Mouse (Mus musculus) G1E (cell line): Measurements from ENCODE around the gene Mllt10. TPM values are rescaled to one million over a fixed set of nuclear protein-coding genes. Genes with fewer than 3 reads are reported as not detected.

Experiments used
- ATAC-seq: 2 replicates; pipeline ENCODE4 v1.8.0; 2016; ENCODE audit warnings: mild to moderate bottlenecking; ENCODE audit not compliant: insufficient number of reproducible peaks, poor library complexity, low FRiP score, severe bottlenecking; ENCODE audit errors: extremely low read depth
- DNase-seq: peaks from one replicate; pipeline ENCODE4 v3.0.0; 2012; ENCODE audit warnings: low spot score
- H3K27me3 ChIP-seq: 2 replicates; pipeline ENCODE4 v1.6.1; 2012; ENCODE audit warnings: mild to moderate bottlenecking, low read length, inconsistent platforms; ENCODE audit not compliant: insufficient read depth
- H3K36me3 ChIP-seq: replicated peaks from 2 replicates; pipeline ENCODE3; 2012; ENCODE audit warnings: mild to moderate bottlenecking, inconsistent platforms
- H3K4me1 ChIP-seq: 2 replicates; pipeline ENCODE4 v1.6.1; 2012; ENCODE audit warnings: low read depth, low read length, inconsistent platforms, mixed read lengths; ENCODE audit not compliant: insufficient read depth
- H3K4me3 ChIP-seq: 2 replicates; pipeline ENCODE4 v1.5.1; 2012; ENCODE audit warnings: low read depth, mild to moderate bottlenecking, inconsistent platforms, low read length, moderate library complexity, mixed read lengths
- H3K9me3 ChIP-seq: replicated peaks from 2 replicates; pipeline ENCODE4 v1.6.1; 2012; ENCODE audit warnings: inconsistent platforms
- CTCF ChIP-seq: IDR thresholded peaks from 2 replicates; pipeline ENCODE4 v1.5.1; 2012; ENCODE audit warnings: low read depth, low read length, inconsistent platforms, mixed read lengths
- GATA1 ChIP-seq: IDR thresholded peaks from 2 replicates; pipeline ENCODE4 v1.6.1; 2012; ENCODE audit warnings: borderline replicate concordance, low read length, inconsistent platforms, mixed read lengths
- GATA2 ChIP-seq: IDR thresholded peaks from 2 replicates; pipeline ENCODE4 v1.6.1; 2012; ENCODE audit warnings: low read depth, low read length, inconsistent platforms, borderline replicate concordance
- POLR2AphosphoS5 ChIP-seq: IDR thresholded peaks from 2 replicates; pipeline ENCODE4 v1.6.1; 2012; ENCODE audit warnings: low read depth, low read length, inconsistent platforms; ENCODE audit not compliant: insufficient replicate concordance
- TAL1 ChIP-seq: conservative IDR thresholded peaks from 2 replicates; pipeline ENCODE4 v1.6.1; 2012; ENCODE audit warnings: low read depth, low read length, inconsistent platforms, mixed read lengths
- polyA plus RNA-seq: library from polyadenylated mRNA; stranded (reverse); fragments of >175 nt; gene quantifications from 2 replicates; pipeline ENCODE4 v1.2.3, GENCODE M21; 2012
- total RNA-seq, 2 experiments: library from RNA; stranded (forward) in 1 of 2; stranded (reverse) in 1 of 2; fragments of 200-1000 nt in 1 of 2; fragments of >200 nt in 1 of 2; fragmentation: Nextera tagmentation in 1 of 2; gene quantifications; 2 replicates each; pipeline ENCODE4 v1.2.3; 2014 to 2017

The Mllt10 gene
- total and polyA plus RNA-seq, 3 experiments, result 20.8 to 141 (median 73.6) TPM

DNA sequence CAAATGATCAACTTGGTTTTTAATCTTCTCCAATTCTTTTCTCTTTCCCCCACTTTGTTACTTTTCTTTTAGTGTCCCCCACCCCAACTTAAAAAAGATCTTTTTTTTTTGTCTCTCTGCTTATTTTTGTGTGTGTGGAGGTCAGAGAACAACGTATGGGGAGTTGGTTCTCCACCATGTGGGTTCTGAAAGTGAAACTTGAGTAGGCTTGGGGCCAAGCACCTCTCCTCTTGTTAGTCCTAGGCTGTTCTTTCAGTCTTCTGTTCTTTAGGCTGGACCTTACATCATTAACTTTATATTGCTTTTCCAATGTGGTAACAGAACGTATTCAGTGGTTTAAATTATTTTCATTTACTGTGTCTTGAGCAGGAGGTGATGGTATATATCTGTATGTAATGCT lies 40.8 kb downstream of the Mllt10 start:
- Histone ChIP-seq H3K36me3 (peaks cover 73% of the 10 kb centered on the region), H3K4me3 (no peak overlapping the region), H3K4me1 (peaks cover 8% of the 10 kb centered on the region), H3K9me3 (no peaks in the 10 kb centered on the region), H3K27me3 (no peaks in the 10 kb centered on the region)
- DNase-seq (no peak), ATAC-seq (no peak)
- TF ChIP-seq GATA1 (no peak), POLR2AphosphoS5 (no peak), TAL1 (no peak), GATA2 (no peak), CTCF (no peak)

- Histone ChIP-seq H3K27me3 (no peaks in the 10 kb centered on the region), H3K9me3 (no peaks in the 10 kb centered on the region), H3K4me1 (0 out of 2 replicates have a peak, but pooled peaks cover 3% of the 10 kb centered on the region), H3K36me3 (peaks cover 63% of the 10 kb centered on the region), H3K4me3 (no peak overlapping the region)
- no peak for DNase-seq
- ATAC-seq, result no peak
- TF ChIP-seq GATA2, result no peak
- no peak for TF ChIP-seq POLR2AphosphoS5
- TF ChIP-seq GATA1, result no peak
- TF ChIP-seq TAL1, result no peak
- TF ChIP-seq CTCF, result no peak
Observed at GRCm38 (mm10) chr2:18100914-18101313, 45.9 kb downstream of the Mllt10 start.

DNA sequence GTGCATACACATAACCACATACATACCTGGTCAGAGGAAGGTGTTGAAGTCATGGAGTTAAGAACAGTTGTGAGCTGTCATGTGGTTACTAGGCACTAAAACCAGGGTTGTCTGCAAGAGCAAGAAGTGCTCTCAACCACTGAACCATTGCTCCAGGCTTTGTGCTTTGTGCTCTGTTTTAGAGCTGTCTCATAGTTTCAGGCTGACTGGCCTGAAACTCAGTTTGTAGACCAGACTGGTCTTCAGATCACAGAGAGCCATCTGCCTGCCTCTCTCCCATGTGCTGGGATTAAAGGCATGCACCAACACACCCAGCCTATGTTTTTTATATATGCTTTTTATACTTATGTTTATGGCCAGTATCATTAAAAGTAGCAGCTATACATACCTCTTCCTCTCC lies 52.5 kb downstream of the Mllt10 start:
- ATAC-seq, result no peak

DNA sequence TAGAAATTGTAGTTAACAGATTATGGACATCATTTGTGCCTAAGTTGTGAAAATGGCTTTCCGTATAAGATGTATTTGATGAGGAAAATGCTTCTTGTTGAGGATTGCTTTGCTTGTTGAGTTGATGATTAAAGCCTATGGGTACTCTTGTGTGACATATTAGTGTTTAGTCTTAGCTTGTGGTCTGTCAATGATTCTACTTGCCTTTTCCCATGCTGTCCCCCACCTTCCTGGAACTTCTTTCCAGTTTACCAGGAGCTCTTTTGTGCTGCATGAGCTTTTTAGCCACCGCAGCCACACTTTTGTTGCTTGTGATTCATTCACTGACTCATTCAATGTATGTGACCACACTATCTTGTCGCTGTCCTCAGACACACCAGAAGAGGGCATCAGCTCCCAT lies 53.2 kb downstream of the Mllt10 start:
- Histone ChIP-seq H3K27me3 (no peaks in the 10 kb centered on the region), H3K4me1 (peaks cover 3% of the 10 kb centered on the region; the same call in 1 of the 2 replicates), H3K36me3 (peaks cover 62% of the 10 kb centered on the region), H3K9me3 (no peaks in the 10 kb centered on the region), H3K4me3 (no peak overlapping the region)
- DNase-seq (no peak), ATAC-seq (no peak)
- no peak for TF ChIP-seq GATA1
- no peak for TF ChIP-seq POLR2AphosphoS5
- no peak for TF ChIP-seq CTCF
- TF ChIP-seq GATA2, result no peak
- no peak for TF ChIP-seq TAL1

More for the DNA sequence above, 52.5 kb downstream of the Mllt10 start:
- DNase-seq, result no peak
- H3K9me3 ChIP-seq, result no peaks in the 10 kb centered on the region
- peaks cover 57% of the 10 kb centered on the region for H3K36me3 ChIP-seq
- no peak overlapping the region for H3K4me3 ChIP-seq
- TF ChIP-seq GATA2, result no peak
- no peak for TF ChIP-seq CTCF
- no peak for TF ChIP-seq GATA1
- TF ChIP-seq POLR2AphosphoS5, result no peak
- TF ChIP-seq TAL1, result no peak
- no peaks in the 10 kb centered on the region for H3K27me3 ChIP-seq
- peaks cover 3% of the 10 kb centered on the region; the same call in 1 of the 2 replicates for H3K4me1 ChIP-seq

DNA sequence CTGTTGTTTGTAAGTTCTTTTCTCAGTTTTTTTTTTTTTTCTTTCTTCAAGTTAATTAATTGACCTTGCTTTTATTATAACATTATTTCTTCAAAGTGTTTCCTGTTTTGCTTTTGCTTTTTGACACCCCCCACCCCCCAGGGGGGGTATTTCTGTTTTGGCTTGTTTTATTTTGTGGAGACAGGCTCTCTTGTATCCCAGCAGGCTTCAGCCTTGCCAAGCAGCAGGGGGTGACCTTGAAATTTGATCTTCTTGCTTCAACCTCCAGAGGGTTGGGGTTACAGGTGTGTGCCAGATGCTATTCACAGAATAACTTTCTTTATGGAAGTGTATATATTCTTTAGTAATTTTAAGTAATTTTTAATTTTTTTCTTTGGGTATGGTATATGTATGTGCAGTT lies 56.4 kb downstream of the Mllt10 start:
- Histone ChIP-seq H3K4me3 (no peak overlapping the region), H3K27me3 (no peaks in the 10 kb centered on the region), H3K36me3 (peaks cover 74% of the 10 kb centered on the region), H3K4me1 (peaks cover 6% of the 10 kb centered on the region; the same call in 1 of the 2 replicates), H3K9me3 (no peaks in the 10 kb centered on the region)
- ATAC-seq, result no peak
- no peak for TF ChIP-seq GATA2
- no peak for TF ChIP-seq POLR2AphosphoS5
- no peak for TF ChIP-seq GATA1
- no peak for TF ChIP-seq CTCF
- no peak for TF ChIP-seq TAL1
- DNase-seq, result no peak

DNA sequence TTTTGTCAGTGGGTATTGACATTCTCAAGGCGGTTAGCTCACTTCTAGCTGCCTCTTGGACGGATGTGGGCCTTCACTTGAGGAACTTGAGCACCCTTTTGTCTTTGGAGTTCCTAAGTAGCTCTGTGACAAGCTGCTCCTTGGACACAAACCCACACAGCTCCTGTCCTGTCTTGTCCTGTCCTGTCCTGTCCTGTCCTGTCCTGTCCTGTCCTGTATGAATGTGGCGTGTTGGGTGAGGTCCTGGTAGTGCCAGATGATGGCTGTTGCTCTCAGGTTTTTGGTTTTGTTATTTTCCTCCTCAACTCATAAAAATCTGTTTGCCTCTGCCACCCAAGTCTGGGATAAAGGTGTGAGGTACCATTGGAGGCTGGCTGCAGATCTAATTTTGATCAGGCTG lies 61.4 kb downstream of the Mllt10 start:
- Histone ChIP-seq H3K27me3 (no peaks in the 10 kb centered on the region), H3K4me3 (no peak overlapping the region), H3K4me1 (0 out of 2 replicates have a peak, but pooled peaks cover 7% of the 10 kb centered on the region), H3K9me3 (no peaks in the 10 kb centered on the region), H3K36me3 (peaks cover 73% of the 10 kb centered on the region)
- TF ChIP-seq GATA1, result no peak
- DNase-seq (no peak), ATAC-seq (no peak)
